Mouse (Mus musculus) brown adipose tissue, adult 24 weeks (tissue): ENCODE results near the gene Minos1. TPM values are rescaled to one million over a fixed set of nuclear protein-coding genes. Genes with fewer than 3 reads are reported as not detected.

Experiments
- polyA plus RNA-seq: library from polyadenylated mRNA; stranded (reverse); fragments of >200 nt; gene quantifications from 2 replicates; pipeline ENCODE4 v1.2.4, GENCODE M21; 2012; ENCODE audit not compliant: missing spikeins, insufficient read depth, insufficient read length

The Minos1 gene
- polyA plus RNA-seq, 1 experiment = 1,254 TPM

Other genes with a start within 250 kb of the Minos1 start
- gene Otud3, start 217.2 kb downstream of the Minos1 start, polyA plus RNA-seq = 4.5 and 5.2 TPM in 2 replicates
- gene Rnf186, start 164.0 kb downstream of the Minos1 start, polyA plus RNA-seq = not detected in 2 replicates
- gene Tmco4, start 158.2 kb downstream of the Minos1 start, polyA plus RNA-seq = 10.3 and 12.2 TPM in 2 replicates
- not detected in 2 replicates for gene Htr6, start 55.5 kb downstream of the Minos1 start, polyA plus RNA-seq
- 6.3 and 11.7 TPM in 2 replicates for gene Nbl1, start 38.1 kb downstream of the Minos1 start, polyA plus RNA-seq
- 154 and 166 TPM in 2 replicates for gene Capzb, start 61.8 kb upstream of the Minos1 start, polyA plus RNA-seq
- gene Pqlc2, start 179.6 kb upstream of the Minos1 start, polyA plus RNA-seq = 4.5 TPM in 2 replicates
- 48.3 and 52.7 TPM in 2 replicates for gene Akr7a5, start 179.6 kb upstream of the Minos1 start, polyA plus RNA-seq
- 16.7 and 22.2 TPM in 2 replicates for gene Mrto4, start 221.5 kb upstream of the Minos1 start, polyA plus RNA-seq
- gene Emc1, start 221.5 kb upstream of the Minos1 start, polyA plus RNA-seq = 14.1 and 14.7 TPM in 2 replicates
- 32.5 and 43.2 TPM in 2 replicates for gene Ubr4, start 221.5 kb upstream of the Minos1 start, polyA plus RNA-seq